Mouse (Mus musculus): ENCODE results near the gene Lce1i. TPM values are rescaled to one million over a fixed set of nuclear protein-coding genes. Genes with fewer than 3 reads are reported as not detected.

Lce1i gene
- polyA plus RNA-seq, 1 experiment from 2014 or later, result not detected

GRCm38 (mm10) chr3:92771573-92771972 is 7.1 kb downstream of the Lce1i start:
- Histone ChIP-seq H3K4me1 (ENCODE audit: insufficient read depth, low read depth, low read length) (no peaks in the 10 kb centered on the region), H3K9ac (replicated peaks; ENCODE audit: low read depth) (no peak overlapping the region), H3K9me3 (ENCODE audit: low read length) (no peaks in the 10 kb centered on the region), H3K36me3 (ENCODE audit: insufficient read depth, low read length) (no peaks in the 10 kb centered on the region), H3K4me2 (replicated peaks; ENCODE audit: low read depth, low read length) (no peak overlapping the region), H3K27me3 (replicated peaks; ENCODE audit: insufficient read depth, low read length) (no peaks in the 10 kb centered on the region), H3K27ac (ENCODE audit: low read length) (no peak overlapping the region), H3K4me3 (ENCODE audit: low read depth, low read length) (no peak overlapping the region)
- no peak for ATAC-seq
- DNase-seq (ENCODE audit: low spot score), result peak; percentile 8
- WGBS, result 11% methylated on average over 3 of the region's 3 CpGs
- TF ChIP-seq CTCF (IDR thresholded peaks at IDR 0.05), result peak; percentile 61
- TF ChIP-seq EP300 (IDR thresholded peaks at IDR 0.05), result no peak

- DNase-seq (ENCODE audit: low spot score) (no peak), ATAC-seq (no peak)
- Histone ChIP-seq H3K4me3 (ENCODE audit: low read depth, low read length) (no peak within 1 kb of the TSS), H3K4me1 (ENCODE audit: insufficient read depth, low read depth, low read length) (no peaks in the 10 kb centered on the region), H3K27me3 (replicated peaks; ENCODE audit: insufficient read depth, low read length) (no peaks in the 10 kb centered on the region), H3K9ac (replicated peaks; ENCODE audit: low read depth) (no peak within 1 kb of the TSS), H3K9me3 (ENCODE audit: low read length) (no peaks in the 10 kb centered on the region), H3K4me2 (replicated peaks; ENCODE audit: low read depth, low read length) (no peak within 1 kb of the TSS), H3K27ac (ENCODE audit: low read length) (no peak within 1 kb of the TSS), H3K36me3 (ENCODE audit: insufficient read depth, low read length) (no peaks in the 10 kb centered on the region)
- TF ChIP-seq CTCF (IDR thresholded peaks at IDR 0.05), result no peak
- no peak for TF ChIP-seq EP300 (IDR thresholded peaks at IDR 0.05)
- 74% methylated on average over 1 of the region's 1 CpGs for WGBS
These were observed 13.7 kb downstream of the Lce1i start, which contains the start of gene Lce1h for GRCm38 (mm10) chr3:92764965-92765364. Lce1h (minus strand) TSS chr3:92765065.

GRCm38 (mm10) chr3:92753197-92753596 is 25.5 kb downstream of the Lce1i start:
- Histone ChIP-seq H3K27me3 (replicated peaks; ENCODE audit: insufficient read depth, low read length) (no peaks in the 10 kb centered on the region), H3K4me2 (replicated peaks; ENCODE audit: low read depth, low read length) (no peak overlapping the region), H3K9ac (replicated peaks; ENCODE audit: low read depth) (no peak overlapping the region), H3K4me3 (ENCODE audit: low read depth, low read length) (no peak overlapping the region), H3K27ac (ENCODE audit: low read length) (no peak overlapping the region), H3K4me1 (ENCODE audit: insufficient read depth, low read depth, low read length) (no peaks in the 10 kb centered on the region), H3K9me3 (ENCODE audit: low read length) (no peaks in the 10 kb centered on the region), H3K36me3 (ENCODE audit: insufficient read depth, low read length) (no peaks in the 10 kb centered on the region)
- WGBS, result 34% methylated on average over 3 of the region's 3 CpGs
- ATAC-seq, result no peak
- DNase-seq (ENCODE audit: low spot score), result no peak
- TF ChIP-seq CTCF (IDR thresholded peaks at IDR 0.05), result no peak
- TF ChIP-seq EP300 (IDR thresholded peaks at IDR 0.05), result no peak

- Histone ChIP-seq H3K4me1 (ENCODE audit: insufficient read depth, low read depth, low read length) (no peaks in the 10 kb centered on the region), H3K4me3 (ENCODE audit: low read depth, low read length) (no peak within 1 kb of the TSS), H3K36me3 (ENCODE audit: insufficient read depth, low read length) (no peaks in the 10 kb centered on the region), H3K27ac (ENCODE audit: low read length) (no peak within 1 kb of the TSS), H3K9ac (replicated peaks; ENCODE audit: low read depth) (no peak within 1 kb of the TSS), H3K4me2 (replicated peaks; ENCODE audit: low read depth, low read length) (no peak within 1 kb of the TSS), H3K27me3 (replicated peaks; ENCODE audit: insufficient read depth, low read length) (no peaks in the 10 kb centered on the region), H3K9me3 (ENCODE audit: low read length) (no peaks in the 10 kb centered on the region)
- no peak for TF ChIP-seq CTCF (IDR thresholded peaks at IDR 0.05)
- TF ChIP-seq EP300 (IDR thresholded peaks at IDR 0.05), result no peak
- DNase-seq (ENCODE audit: low spot score) (no peak), ATAC-seq (no peak)
- 65% methylated on average over 1 of the region's 1 CpGs for WGBS
These were observed 26.5 kb downstream of the Lce1i start, which contains the start of gene Lce1g for GRCm38 (mm10) chr3:92752238-92752637. Lce1g (minus strand) TSS chr3:92752338.

GRCm38 (mm10) chr3:92738996-92739395 is 39.7 kb downstream of the Lce1i start, which contains the start of gene Gm38119:
Gm38119 (minus strand) TSS chr3:92739096.
- Histone ChIP-seq H3K9me3 (ENCODE audit: low read length) (no peaks in the 10 kb centered on the region), H3K4me3 (ENCODE audit: low read depth, low read length) (no peak within 1 kb of the TSS), H3K27me3 (replicated peaks; ENCODE audit: insufficient read depth, low read length) (no peaks in the 10 kb centered on the region), H3K27ac (ENCODE audit: low read length) (no peak within 1 kb of the TSS), H3K4me1 (ENCODE audit: insufficient read depth, low read depth, low read length) (no peaks in the 10 kb centered on the region), H3K36me3 (ENCODE audit: insufficient read depth, low read length) (no peaks in the 10 kb centered on the region), H3K9ac (replicated peaks; ENCODE audit: low read depth) (no peak within 1 kb of the TSS), H3K4me2 (replicated peaks; ENCODE audit: low read depth, low read length) (no peak within 1 kb of the TSS)
- ATAC-seq, result no peak
- no peak for DNase-seq (ENCODE audit: low spot score)
- TF ChIP-seq CTCF (IDR thresholded peaks at IDR 0.05) (no peak), EP300 (IDR thresholded peaks at IDR 0.05) (no peak)
- WGBS, result 64% methylated on average over 1 of the region's 1 CpGs

Other genes starting within 250 kb of the Lce1i start
- not detected in 2 replicates for gene 2310046K23Rik, start 244.4 kb downstream of the Lce1i start, polyA plus RNA-seq (2015; fragmentation: Nextera tagmentation; extraction: Ambion mirVana)
- 2.2 and 3.4 TPM in 2 replicates for gene Ivl, start 205.2 kb downstream of the Lce1i start, polyA plus RNA-seq (2015; fragmentation: Nextera tagmentation; extraction: Ambion mirVana)
- gene Smcp, start 189.9 kb downstream of the Lce1i start, polyA plus RNA-seq (2015; fragmentation: Nextera tagmentation; extraction: Ambion mirVana), result not detected in 2 replicates
- not detected in 2 replicates for gene 2210017I01Rik, start 171.4 kb downstream of the Lce1i start, polyA plus RNA-seq (2015; fragmentation: Nextera tagmentation; extraction: Ambion mirVana)
- gene Lce6a, start 157.2 kb downstream of the Lce1i start, polyA plus RNA-seq (2015; fragmentation: Nextera tagmentation; extraction: Ambion mirVana), result not detected in 2 replicates
- gene Lce1a1, start 130.6 kb downstream of the Lce1i start, polyA plus RNA-seq (2015; fragmentation: Nextera tagmentation; extraction: Ambion mirVana), result 0.27 TPM in 1 of 2 replicates, not detected in the other
- gene Lce1b, start 122.0 kb downstream of the Lce1i start, polyA plus RNA-seq (2015; fragmentation: Nextera tagmentation; extraction: Ambion mirVana), result not detected in 2 replicates
- gene Lce1a2, start 108.6 kb downstream of the Lce1i start, polyA plus RNA-seq (2015; fragmentation: Nextera tagmentation; extraction: Ambion mirVana), result not detected in 2 replicates
- gene Lce1c, start 99.7 kb downstream of the Lce1i start, polyA plus RNA-seq (2015; fragmentation: Nextera tagmentation; extraction: Ambion mirVana), result not detected in 2 replicates
- gene Lce1d, start 91.7 kb downstream of the Lce1i start, polyA plus RNA-seq (2015; fragmentation: Nextera tagmentation; extraction: Ambion mirVana), result not detected in 2 replicates
- not detected in 2 replicates for gene Lce1e, start 69.8 kb downstream of the Lce1i start, polyA plus RNA-seq (2015; fragmentation: Nextera tagmentation; extraction: Ambion mirVana)
- not detected in 2 replicates for gene Lce1f, start 58.5 kb downstream of the Lce1i start, polyA plus RNA-seq (2015; fragmentation: Nextera tagmentation; extraction: Ambion mirVana)
- gene Gm38119, start 39.8 kb downstream of the Lce1i start, polyA plus RNA-seq (2015; fragmentation: Nextera tagmentation; extraction: Ambion mirVana), result not detected in 2 replicates
- gene Lce1g, start 26.6 kb downstream of the Lce1i start, polyA plus RNA-seq (2015; fragmentation: Nextera tagmentation; extraction: Ambion mirVana), result not detected in 2 replicates
- gene Lce1h, start 13.8 kb downstream of the Lce1i start, polyA plus RNA-seq (2015; fragmentation: Nextera tagmentation; extraction: Ambion mirVana), result not detected in 2 replicates
- not detected in 2 replicates for gene Lce1j, start 11.6 kb upstream of the Lce1i start, polyA plus RNA-seq (2015; fragmentation: Nextera tagmentation; extraction: Ambion mirVana)
- not detected in 2 replicates for gene Lce1k, start 29.0 kb upstream of the Lce1i start, polyA plus RNA-seq (2015; fragmentation: Nextera tagmentation; extraction: Ambion mirVana)
- gene Kprp, start 48.3 kb upstream of the Lce1i start, polyA plus RNA-seq (2015; fragmentation: Nextera tagmentation; extraction: Ambion mirVana), result not detected in 2 replicates
- not detected in 2 replicates for gene Lce1l, start 72.4 kb upstream of the Lce1i start, polyA plus RNA-seq (2015; fragmentation: Nextera tagmentation; extraction: Ambion mirVana)
- not detected in 2 replicates for gene 2310050C09Rik, start 91.3 kb upstream of the Lce1i start, polyA plus RNA-seq (2015; fragmentation: Nextera tagmentation; extraction: Ambion mirVana)
- not detected in 2 replicates for gene Lce3a, start 147.3 kb upstream of the Lce1i start, polyA plus RNA-seq (2015; fragmentation: Nextera tagmentation; extraction: Ambion mirVana)
- gene Lce3b, start 154.1 kb upstream of the Lce1i start, polyA plus RNA-seq (2015; fragmentation: Nextera tagmentation; extraction: Ambion mirVana), result not detected in 2 replicates
- not detected in 2 replicates for gene Lce3c, start 165.6 kb upstream of the Lce1i start, polyA plus RNA-seq (2015; fragmentation: Nextera tagmentation; extraction: Ambion mirVana)
- gene Lce3d, start 178.5 kb upstream of the Lce1i start, polyA plus RNA-seq (2015; fragmentation: Nextera tagmentation; extraction: Ambion mirVana), result not detected in 2 replicates
- gene Lce3e, start 188.2 kb upstream of the Lce1i start, polyA plus RNA-seq (2015; fragmentation: Nextera tagmentation; extraction: Ambion mirVana), result not detected in 2 replicates
- not detected in 2 replicates for gene Lce3f, start 213.3 kb upstream of the Lce1i start, polyA plus RNA-seq (2015; fragmentation: Nextera tagmentation; extraction: Ambion mirVana)
- gene Crct1, start 236.8 kb upstream of the Lce1i start, polyA plus RNA-seq (2015; fragmentation: Nextera tagmentation; extraction: Ambion mirVana), result not detected in 2 replicates
- not detected in 2 replicates for gene Lce1m, start 240.2 kb upstream of the Lce1i start, polyA plus RNA-seq (2015; fragmentation: Nextera tagmentation; extraction: Ambion mirVana)

Measured in lung, postnatal 0 days (tissue).